Mouse (Mus musculus) thymus, adult 18-20 months (tissue): ENCODE measurements around the gene Mtmr4.

Source experiments
- DNase-seq, 2 experiments: peaks; one replicate each; pipeline ENCODE4 v3.0.0; 2022; ENCODE audit warnings: mixed read lengths in 2 of 2

Gene Mtmr4

GRCm38 (mm10) chr11:87616790-87617474, 25.0 kb downstream of the Mtmr4 start, which contains the start of gene Hsf5:
TSS of gene Hsf5 (plus strand) at chr11:87617164.
- no peak for DNase-seq

GRCm38 (mm10) chr11:87617606-87618005, 25.6 kb downstream of the Mtmr4 start:
- no peak for DNase-seq

- DNase-seq: no peak
Observed at GRCm38 (mm10) chr11:87623160-87623559, 31.2 kb downstream of the Mtmr4 start.

GRCm38 (mm10) chr11:87629859-87630258, 37.9 kb downstream of the Mtmr4 start:
- DNase-seq: no peak

GRCm38 (mm10) chr11:87638793-87639192, 46.8 kb downstream of the Mtmr4 start:
- no peak for DNase-seq

- no peak for DNase-seq
Observed at GRCm38 (mm10) chr11:87639206-87639605, 47.2 kb downstream of the Mtmr4 start.

GRCm38 (mm10) chr11:87642865-87643264, 50.9 kb downstream of the Mtmr4 start:
- DNase-seq: no peak

- no peak for DNase-seq
Observed at GRCm38 (mm10) chr11:87654693-87655092, 62.7 kb downstream of the Mtmr4 start.

GRCm38 (mm10) chr11:87659216-87659615, 67.3 kb downstream of the Mtmr4 start:
- DNase-seq: no peak

GRCm38 (mm10) chr11:87662407-87662806, 70.4 kb downstream of the Mtmr4 start, which contains the start of gene Rnf43:
TSS of gene Rnf43 (plus strand) at chr11:87662722.
- peak; percentile 62 to 81 for DNase-seq

- DNase-seq: no peak
Observed at GRCm38 (mm10) chr11:87662822-87663221, 70.9 kb downstream of the Mtmr4 start.

- no peak for DNase-seq
Observed at GRCm38 (mm10) chr11:87663948-87664347, 72.0 kb downstream of the Mtmr4 start.

- no peak for DNase-seq
Observed at GRCm38 (mm10) chr11:87664521-87664920, 72.6 kb downstream of the Mtmr4 start.

- no peak for DNase-seq
Observed at GRCm38 (mm10) chr11:87665224-87665623, 73.3 kb downstream of the Mtmr4 start.

- no peak for DNase-seq
Observed at GRCm38 (mm10) chr11:87665658-87666057, 73.7 kb downstream of the Mtmr4 start.
